Mouse (Mus musculus) intestine, postnatal 0 days (tissue): Measurements from ENCODE around the gene Ramp2. TPM values are rescaled to one million over a fixed set of nuclear protein-coding genes. Genes with fewer than 3 reads are reported as not detected.
A peak's percentile ranks its signal among the peaks of the same experiment; 100 is the strongest.

Source experiments
- ATAC-seq: fragments of 200-750 bp; cut with Nextera tagmentation; 2 replicates; pipeline ENCODE4 v1.8.0; 2017; ENCODE audit warnings: mild to moderate bottlenecking, moderate TSS enrichment, moderate library complexity
- H3K27ac ChIP-seq: fragments of 300-500 bp; sonication (generic); 2 replicates; pipeline ENCODE4 v1.5.1; 2014; ENCODE audit warnings: mild to moderate bottlenecking, low read depth, low read length, moderate library complexity
- H3K27me3 ChIP-seq: fragments of 300-500 bp; sonication (generic); replicated peaks from 2 replicates; pipeline ENCODE4 v1.6.1; 2014; ENCODE audit warnings: low read length, mixed read lengths; ENCODE audit not compliant: control insufficient read depth, insufficient read depth
- H3K36me3 ChIP-seq: fragments of 300-500 bp; sonication (generic); 2 replicates; pipeline ENCODE4 v1.6.1; 2014; ENCODE audit warnings: mild to moderate bottlenecking, moderate library complexity; ENCODE audit not compliant: control insufficient read depth, insufficient read depth
- H3K4me1 ChIP-seq: fragments of 300-500 bp; sonication (generic); replicated peaks from 2 replicates; pipeline ENCODE4 v1.6.1; 2014; ENCODE audit warnings: antibody characterized with exemption, low read length, mixed read lengths; ENCODE audit not compliant: control insufficient read depth, insufficient read depth
- H3K4me2 ChIP-seq: fragments of 300-500 bp; sonication (generic); replicated peaks from 2 replicates; pipeline ENCODE4 v1.6.1; 2014; ENCODE audit warnings: low read depth, mild to moderate bottlenecking, moderate library complexity
- H3K4me3 ChIP-seq: fragments of 300-500 bp; sonication (generic); 2 replicates; pipeline ENCODE4 v1.5.1; 2014; ENCODE audit warnings: low read depth, low read length
- H3K9ac ChIP-seq: fragments of 300-500 bp; sonication (generic); 2 replicates; pipeline ENCODE4 v1.6.1; 2014; ENCODE audit warnings: mild to moderate bottlenecking, low read depth, low read length
- H3K9me3 ChIP-seq: fragments of 300-500 bp; sonication (generic); 2 replicates; pipeline ENCODE4 v1.6.1; 2016; ENCODE audit warnings: mixed run types; ENCODE audit not compliant: control insufficient read depth
- CTCF ChIP-seq: sonication (generic); IDR thresholded peaks from 2 replicates; pipeline ENCODE4 v1.5.1; 2016; ENCODE audit warnings: low read depth, mild to moderate bottlenecking, control low read depth, antibody characterized with exemption, moderate library complexity
- WGBS: fragments of 180-500 bp; shearing (Covaris S2); extraction: QIAGEN DNeasy Blood & Tissue Kit; methylation state at CpG from one replicate; pipeline ENCODE4 v1.1.7; 2014; 5-methylcytosine and 5-hydroxymethylcytosine counted together
- polyA plus RNA-seq: library from polyadenylated mRNA; unstranded; fragments of >200 nt; fragmentation: Nextera tagmentation; extraction: Ambion mirVana; gene quantifications from 2 replicates; pipeline ENCODE4 v1.2.1, GENCODE M21; 2015

Ramp2 gene
- polyA plus RNA-seq, 1 experiment from 2014 or later = 74.7 TPM

- no peaks in the 10 kb centered on the region for H3K9me3 ChIP-seq
- ATAC-seq = peak; percentile 38; the same call in 1 of the 2 replicates
- 48% methylated on average over 6 of the region's 6 CpGs for WGBS
- TF ChIP-seq CTCF = no peak
- H3K27me3 ChIP-seq = no peaks in the 10 kb centered on the region
- peak overlapping the region; percentile 32; the same call in 1 of the 2 replicates for H3K4me3 ChIP-seq
- peak overlapping the region; percentile 61 for H3K4me2 ChIP-seq
- H3K36me3 ChIP-seq = no peaks in the 10 kb centered on the region
- H3K4me1 ChIP-seq = no peaks in the 10 kb centered on the region; the same call in 1 of the 2 replicates
- H3K9ac ChIP-seq = peak overlapping the region; percentile 34; the same call in 1 of the 2 replicates
- peak overlapping the region; percentile 71 for H3K27ac ChIP-seq
Measured at GRCm38 (mm10) chr11:101232010-101232839, 13.6 kb upstream of the Ramp2 start.

GRCm38 (mm10) chr11:101233240-101233639 is 12.6 kb upstream of the Ramp2 start:
- Histone ChIP-seq H3K4me1 (no peaks in the 10 kb centered on the region; the same call in 1 of the 2 replicates), H3K4me3 (no peak overlapping the region), H3K27ac (no peak overlapping the region), H3K9ac (no peak overlapping the region), H3K4me2 (no peak overlapping the region), H3K27me3 (no peaks in the 10 kb centered on the region), H3K9me3 (no peaks in the 10 kb centered on the region), H3K36me3 (no peaks in the 10 kb centered on the region)
- TF ChIP-seq CTCF = no peak
- 44% methylated on average over 1 of the region's 1 CpGs for WGBS
- no peak for ATAC-seq

- Histone ChIP-seq H3K36me3 (no peaks in the 10 kb centered on the region), H3K4me3 (no peak overlapping the region), H3K27me3 (no peaks in the 10 kb centered on the region), H3K27ac (no peak overlapping the region), H3K4me1 (no peaks in the 10 kb centered on the region; the same call in 1 of the 2 replicates), H3K9ac (no peak overlapping the region), H3K4me2 (no peak overlapping the region), H3K9me3 (no peaks in the 10 kb centered on the region)
- no peak for ATAC-seq
- no peak for TF ChIP-seq CTCF
Measured at GRCm38 (mm10) chr11:101234124-101234523, 11.7 kb upstream of the Ramp2 start.

GRCm38 (mm10) chr11:101235429-101235828 is 10.4 kb upstream of the Ramp2 start:
- Histone ChIP-seq H3K4me3 (no peak overlapping the region), H3K9me3 (no peaks in the 10 kb centered on the region), H3K4me1 (no peaks in the 10 kb centered on the region; the same call in 1 of the 2 replicates), H3K36me3 (no peaks in the 10 kb centered on the region), H3K4me2 (no peak overlapping the region), H3K9ac (no peak overlapping the region), H3K27me3 (no peaks in the 10 kb centered on the region), H3K27ac (no peak overlapping the region)
- peak; percentile 33 for TF ChIP-seq CTCF
- no peak for ATAC-seq

- Histone ChIP-seq H3K4me2 (no peak overlapping the region), H3K4me3 (no peak overlapping the region), H3K36me3 (no peaks in the 10 kb centered on the region), H3K9me3 (no peaks in the 10 kb centered on the region), H3K27ac (no peak overlapping the region), H3K27me3 (no peaks in the 10 kb centered on the region), H3K4me1 (no peaks in the 10 kb centered on the region), H3K9ac (no peak overlapping the region)
- ATAC-seq = no peak
- WGBS = 96% methylated on average over 5 of the region's 5 CpGs
- no peak for TF ChIP-seq CTCF
Measured at GRCm38 (mm10) chr11:101236782-101237181, 9.0 kb upstream of the Ramp2 start.

GRCm38 (mm10) chr11:101238071-101238647 is 7.7 kb upstream of the Ramp2 start:
- H3K4me3 ChIP-seq = no peak overlapping the region
- WGBS = 46% methylated on average over 5 of the region's 5 CpGs

More at GRCm38 (mm10) chr11:101238071-101238647, 7.7 kb upstream of the Ramp2 start:
- Histone ChIP-seq H3K9ac (no peak overlapping the region), H3K27me3 (no peaks in the 10 kb centered on the region), H3K36me3 (no peaks in the 10 kb centered on the region), H3K9me3 (no peaks in the 10 kb centered on the region), H3K27ac (peak overlapping the region; percentile 35; the same call in 1 of the 2 replicates), H3K4me2 (no peak overlapping the region), H3K4me1 (no peaks in the 10 kb centered on the region)
- TF ChIP-seq CTCF = no peak
- no peak for ATAC-seq
